Mouse (Mus musculus): ENCODE results near the gene Gtpbp8. TPM values are rescaled to one million over a fixed set of nuclear protein-coding genes. Genes with fewer than 3 reads are reported as not detected.

Gene Gtpbp8
- polyA plus RNA-seq, 2 experiments: 4.1 to 20.2 TPM

- Histone ChIP-seq H3K36me3 (replicated peaks; ENCODE audit: control insufficient read depth, insufficient read depth, low read depth) (peaks cover 3% of the 10 kb centered on the region; the same call in 1 of the 2 replicates), H3K9ac (replicated peaks) (no peak overlapping the region), H3K4me1 (replicated peaks; ENCODE audit: control insufficient read depth in 2 of 2, insufficient read depth in 2 of 2, low read length in 1 of 2) (peaks cover 4 to 16% of the 10 kb centered on the region in 2 experiments), H3K4me2 (ENCODE audit: low read depth) (no peak overlapping the region), H3K27ac (no peak overlapping the region), H3K9me3 (ENCODE audit: control insufficient read depth, low read length) (no peaks in the 10 kb centered on the region), H3K4me3 (ENCODE audit: insufficient read depth in 1 of 2, low read depth in 2 of 2, low read length in 2 of 2) (no peak overlapping the region), H3K27me3 (ENCODE audit: control insufficient read depth, insufficient read depth, low read length) (no peaks in the 10 kb centered on the region)
- ATAC-seq (ENCODE audit: insufficient read depth): no peak
- no peak for DNase-seq (ENCODE audit: low read depth in 3 of 3, low spot score in 3 of 3)
- TF ChIP-seq EP300 (IDR thresholded peaks at IDR 0.05; ENCODE audit: low read depth): no peak
- TF ChIP-seq CTCF (IDR thresholded peaks at IDR 0.05; ENCODE audit: low read depth): no peak
- 61% methylated on average over 2 of the region's 2 CpGs for WGBS (ENCODE audit: insufficient replicate concordance)
Observed at GRCm38 (mm10) chr16:44722666-44723065, 23.5 kb downstream of the Gtpbp8 start.

GRCm38 (mm10) chr16:44720518-44720917 is 25.6 kb downstream of the Gtpbp8 start:
- 58% methylated on average over 3 of the region's 3 CpGs for WGBS (ENCODE audit: insufficient replicate concordance)
- DNase-seq (ENCODE audit: low read depth in 3 of 3, low spot score in 3 of 3): no peak
- H3K9me3 ChIP-seq (ENCODE audit: control insufficient read depth, low read length): no peaks in the 10 kb centered on the region
- H3K27me3 ChIP-seq (ENCODE audit: control insufficient read depth, insufficient read depth, low read length): no peaks in the 10 kb centered on the region
- ATAC-seq (ENCODE audit: insufficient read depth): no peak
- no peak overlapping the region for H3K27ac ChIP-seq
- TF ChIP-seq EP300 (IDR thresholded peaks at IDR 0.05; ENCODE audit: low read depth) (no peak), CTCF (IDR thresholded peaks at IDR 0.05; ENCODE audit: low read depth) (peak; percentile 55)
- H3K4me3 ChIP-seq (ENCODE audit: insufficient read depth in 1 of 2, low read depth in 2 of 2, low read length in 2 of 2): no peak overlapping the region
- H3K9ac ChIP-seq (replicated peaks): no peak overlapping the region
- H3K4me2 ChIP-seq (ENCODE audit: low read depth): no peak overlapping the region
- H3K4me1 ChIP-seq (replicated peaks; ENCODE audit: control insufficient read depth in 2 of 2, insufficient read depth in 2 of 2, low read length in 1 of 2): peaks cover 4 to 13% of the 10 kb centered on the region in 2 experiments
- no peaks in the 10 kb centered on the region for H3K36me3 ChIP-seq (replicated peaks; ENCODE audit: control insufficient read depth, insufficient read depth, low read depth)

GRCm38 (mm10) chr16:44719349-44719748 is 26.8 kb downstream of the Gtpbp8 start:
- Histone ChIP-seq H3K9ac (replicated peaks) (no peak overlapping the region), H3K4me3 (ENCODE audit: insufficient read depth in 1 of 2, low read depth in 2 of 2, low read length in 2 of 2) (no peak overlapping the region), H3K9me3 (ENCODE audit: control insufficient read depth, low read length) (no peaks in the 10 kb centered on the region), H3K27ac (no peak overlapping the region), H3K27me3 (ENCODE audit: control insufficient read depth, insufficient read depth, low read length) (no peaks in the 10 kb centered on the region), H3K36me3 (replicated peaks; ENCODE audit: control insufficient read depth, insufficient read depth, low read depth) (no peaks in the 10 kb centered on the region), H3K4me1 (replicated peaks; ENCODE audit: control insufficient read depth in 2 of 2, insufficient read depth in 2 of 2, low read length in 1 of 2) (peaks cover 4 to 10% of the 10 kb centered on the region in 2 experiments; a peak in 3 of 4 replicates), H3K4me2 (ENCODE audit: low read depth) (no peak overlapping the region)
- no peak for TF ChIP-seq EP300 (IDR thresholded peaks at IDR 0.05; ENCODE audit: low read depth)
- no peak for DNase-seq (ENCODE audit: low read depth in 3 of 3, low spot score in 3 of 3)
- WGBS (ENCODE audit: insufficient replicate concordance): 64% methylated on average over 7 of the region's 7 CpGs
- ATAC-seq (ENCODE audit: insufficient read depth): no peak

- no peak overlapping the region for H3K4me2 ChIP-seq (ENCODE audit: low read depth)
- no peak for TF ChIP-seq CTCF (IDR thresholded peaks at IDR 0.05; ENCODE audit: low read depth)
- TF ChIP-seq EP300 (IDR thresholded peaks at IDR 0.05; ENCODE audit: low read depth): no peak
Observed at GRCm38 (mm10) chr16:44717838-44718237, 28.3 kb downstream of the Gtpbp8 start.

DNA sequence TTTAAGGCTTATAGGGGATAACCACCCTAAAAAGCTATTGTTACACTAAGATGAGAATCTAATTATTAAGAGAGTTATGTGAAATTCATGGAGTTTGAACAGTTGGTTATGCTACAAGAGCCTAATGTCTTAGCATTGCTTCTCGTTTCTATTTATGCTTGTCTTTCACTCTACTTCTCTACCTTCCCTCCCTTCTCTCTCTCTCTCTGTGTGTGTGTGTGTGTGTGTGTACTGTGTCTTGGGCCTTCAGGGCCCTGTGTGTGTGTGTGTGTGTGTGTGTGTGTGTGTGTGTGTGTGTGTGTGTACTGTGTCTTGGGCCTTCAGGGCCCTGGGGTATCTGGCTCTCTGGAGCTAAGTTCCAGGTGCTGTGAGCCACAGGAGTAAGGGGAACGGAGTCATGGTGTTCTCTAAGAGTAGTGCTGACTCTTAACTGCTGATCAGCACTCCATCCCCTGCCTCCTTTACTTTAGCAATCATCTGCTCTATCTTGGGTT is 29.0 kb downstream of the Gtpbp8 start:
- H3K36me3 ChIP-seq (replicated peaks; ENCODE audit: control insufficient read depth, insufficient read depth, low read depth): no peaks in the 10 kb centered on the region
- H3K4me1 ChIP-seq (replicated peaks; ENCODE audit: control insufficient read depth in 2 of 2, insufficient read depth in 2 of 2, low read length in 1 of 2): no peaks in the 10 kb centered on the region
- no peak overlapping the region for H3K4me3 ChIP-seq (ENCODE audit: insufficient read depth in 1 of 2, low read depth in 2 of 2, low read length in 2 of 2)
- ATAC-seq (ENCODE audit: insufficient read depth) (no peak), DNase-seq (ENCODE audit: low read depth in 3 of 3, low spot score in 3 of 3) (no peak)
- H3K4me2 ChIP-seq (ENCODE audit: low read depth): no peak overlapping the region
- no peaks in the 10 kb centered on the region for H3K9me3 ChIP-seq (ENCODE audit: control insufficient read depth, low read length)
- no peaks in the 10 kb centered on the region for H3K27me3 ChIP-seq (ENCODE audit: control insufficient read depth, insufficient read depth, low read length)
- TF ChIP-seq EP300 (IDR thresholded peaks at IDR 0.05; ENCODE audit: low read depth) (no peak), CTCF (IDR thresholded peaks at IDR 0.05; ENCODE audit: low read depth) (no peak)
- H3K9ac ChIP-seq (replicated peaks): no peak overlapping the region
- 51% methylated on average over 2 of the region's 2 CpGs for WGBS (ENCODE audit: insufficient replicate concordance)
- H3K27ac ChIP-seq: no peak overlapping the region

More at GRCm38 (mm10) chr16:44717838-44718237, 28.3 kb downstream of the Gtpbp8 start:
- WGBS (ENCODE audit: insufficient replicate concordance): 68% methylated on average over 2 of the region's 2 CpGs
- H3K36me3 ChIP-seq (replicated peaks; ENCODE audit: control insufficient read depth, insufficient read depth, low read depth): no peaks in the 10 kb centered on the region
- DNase-seq (ENCODE audit: low read depth in 3 of 3, low spot score in 3 of 3) (no peak), ATAC-seq (ENCODE audit: insufficient read depth) (no peak)
- no peaks in the 10 kb centered on the region for H3K9me3 ChIP-seq (ENCODE audit: control insufficient read depth, low read length)
- H3K27me3 ChIP-seq (ENCODE audit: control insufficient read depth, insufficient read depth, low read length): no peaks in the 10 kb centered on the region
- no peak overlapping the region for H3K9ac ChIP-seq (replicated peaks)
- H3K4me3 ChIP-seq (ENCODE audit: insufficient read depth in 1 of 2, low read depth in 2 of 2, low read length in 2 of 2): no peak overlapping the region
- H3K27ac ChIP-seq: no peak overlapping the region
- peaks cover 3% of the 10 kb centered on the region in 2 experiments; a peak in 3 of 4 replicates for H3K4me1 ChIP-seq (replicated peaks; ENCODE audit: control insufficient read depth in 2 of 2, insufficient read depth in 2 of 2, low read length in 1 of 2)

Data from liver, embryonic 14.5 days (tissue).